Mouse (Mus musculus): ENCODE results near the gene Rpf2. TPM values are rescaled to one million over a fixed set of nuclear protein-coding genes. Genes with fewer than 3 reads are reported as not detected.

Gene Rpf2
- polyA plus RNA-seq, 1 experiment from 2014 or later: 35.5 TPM

GRCm38 (mm10) chr10:40271216-40271615, 24.4 kb upstream of the Rpf2 start:
- no peaks in the 10 kb centered on the region for H3K27me3 ChIP-seq
- H3K9me3 ChIP-seq (replicated peaks): no peaks in the 10 kb centered on the region
- H3K9ac ChIP-seq: no peak overlapping the region
- 89% methylated on average over 3 of the region's 3 CpGs for WGBS
- H3K36me3 ChIP-seq: no peaks in the 10 kb centered on the region
- no peak overlapping the region for H3K4me3 ChIP-seq
- 0 out of 2 replicates have a peak, but pooled peaks cover 3% of the 10 kb centered on the region for H3K4me1 ChIP-seq (replicated peaks)
- ATAC-seq (replicated peaks; ENCODE audit: insufficient number of reproducible peaks, insufficient read depth, low FRiP score, low read depth): no peak
- no peak overlapping the region for H3K27ac ChIP-seq
- H3K4me2 ChIP-seq: no peak overlapping the region

GRCm38 (mm10) chr10:40264920-40265319, 18.1 kb upstream of the Rpf2 start:
- Histone ChIP-seq H3K4me2 (no peak overlapping the region), H3K9ac (no peak overlapping the region), H3K4me3 (no peak overlapping the region), H3K4me1 (replicated peaks) (no peaks in the 10 kb centered on the region), H3K27me3 (no peaks in the 10 kb centered on the region), H3K27ac (no peak overlapping the region), H3K36me3 (no peaks in the 10 kb centered on the region), H3K9me3 (replicated peaks) (no peaks in the 10 kb centered on the region)
- ATAC-seq (replicated peaks; ENCODE audit: insufficient number of reproducible peaks, insufficient read depth, low FRiP score, low read depth): no peak
- 82% methylated on average over 3 of the region's 3 CpGs for WGBS

DNA sequence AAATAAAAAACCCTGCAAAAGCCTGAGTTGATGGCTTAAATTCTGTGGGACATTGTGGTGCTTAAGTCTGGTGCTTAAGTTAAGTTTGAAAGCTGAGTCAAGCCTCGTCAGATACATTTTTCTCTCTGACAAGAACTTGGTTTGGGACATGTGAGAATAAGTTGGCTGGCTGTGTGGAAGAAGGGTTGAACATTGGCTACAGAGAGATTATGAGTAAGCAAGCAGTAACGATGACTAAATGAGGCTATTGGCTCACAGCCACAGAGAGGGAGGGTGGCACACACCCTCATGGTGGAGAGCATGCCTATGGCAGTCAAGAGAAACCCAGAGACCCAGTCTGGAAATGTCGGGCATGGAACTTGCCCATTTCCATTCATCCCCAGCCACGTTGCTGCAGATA, 16.9 kb upstream of the Rpf2 start:
- H3K36me3 ChIP-seq: no peaks in the 10 kb centered on the region
- no peak overlapping the region for H3K9ac ChIP-seq
- H3K4me1 ChIP-seq (replicated peaks): 0 out of 2 replicates have a peak, but pooled peaks cover 9% of the 10 kb centered on the region
- H3K4me2 ChIP-seq: no peak overlapping the region
- H3K27ac ChIP-seq: no peak overlapping the region
- H3K4me3 ChIP-seq: no peak overlapping the region
- no peak for ATAC-seq (replicated peaks; ENCODE audit: insufficient number of reproducible peaks, insufficient read depth, low FRiP score, low read depth)
- 74% methylated on average over 4 of the region's 4 CpGs for WGBS
- no peaks in the 10 kb centered on the region for H3K9me3 ChIP-seq (replicated peaks)
- no peaks in the 10 kb centered on the region for H3K27me3 ChIP-seq

DNA sequence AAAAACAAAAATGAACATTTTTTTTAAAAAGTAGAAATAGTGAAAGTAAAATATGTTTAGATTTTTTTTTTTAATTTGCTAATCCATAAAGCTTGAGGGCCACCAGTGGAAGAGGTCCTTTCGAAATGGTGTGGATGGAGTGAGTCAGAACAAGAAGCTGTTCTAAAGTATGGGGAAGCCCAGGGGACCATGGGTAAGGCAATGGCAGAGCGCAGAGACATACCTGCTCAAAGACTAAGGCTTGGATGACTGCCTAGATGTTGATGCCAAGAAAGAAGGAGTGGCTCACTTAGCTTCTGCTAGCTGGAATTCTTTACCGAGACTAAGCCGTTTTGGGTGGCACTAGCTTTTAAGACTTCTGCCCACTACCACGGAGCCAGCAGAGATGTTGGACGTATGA, 15.4 kb upstream of the Rpf2 start:
- Histone ChIP-seq H3K9ac (no peak overlapping the region), H3K9me3 (replicated peaks) (no peaks in the 10 kb centered on the region), H3K4me3 (no peak overlapping the region), H3K4me1 (replicated peaks) (0 out of 2 replicates have a peak, but pooled peaks cover 10% of the 10 kb centered on the region), H3K27ac (no peak overlapping the region), H3K27me3 (no peaks in the 10 kb centered on the region), H3K36me3 (no peaks in the 10 kb centered on the region), H3K4me2 (no peak overlapping the region)
- 87% methylated on average over 6 of the region's 6 CpGs for WGBS
- no peak for ATAC-seq (replicated peaks; ENCODE audit: insufficient number of reproducible peaks, insufficient read depth, low FRiP score, low read depth)

GRCm38 (mm10) chr10:40260305-40260704, 13.5 kb upstream of the Rpf2 start:
- Histone ChIP-seq H3K27ac (no peak overlapping the region), H3K9ac (no peak overlapping the region), H3K4me1 (replicated peaks) (peaks cover 18% of the 10 kb centered on the region), H3K9me3 (replicated peaks) (no peaks in the 10 kb centered on the region), H3K27me3 (no peaks in the 10 kb centered on the region), H3K4me2 (no peak overlapping the region), H3K36me3 (no peaks in the 10 kb centered on the region), H3K4me3 (no peak overlapping the region)
- no peak for ATAC-seq (replicated peaks; ENCODE audit: insufficient number of reproducible peaks, insufficient read depth, low FRiP score, low read depth)
- WGBS: 53% methylated on average over 5 of the region's 5 CpGs

GRCm38 (mm10) chr10:40259542-40259941, 12.7 kb upstream of the Rpf2 start:
- 11% methylated on average over 8 of the region's 8 CpGs for WGBS
- Histone ChIP-seq H3K36me3 (no peaks in the 10 kb centered on the region), H3K9me3 (replicated peaks) (no peaks in the 10 kb centered on the region), H3K4me1 (replicated peaks) (peaks cover 18% of the 10 kb centered on the region), H3K4me3 (no peak overlapping the region), H3K27ac (no peak overlapping the region), H3K27me3 (no peaks in the 10 kb centered on the region), H3K4me2 (peak overlapping the region; percentile 65; the same call in 1 of the 2 replicates), H3K9ac (no peak overlapping the region)
- no peak for ATAC-seq (replicated peaks; ENCODE audit: insufficient number of reproducible peaks, insufficient read depth, low FRiP score, low read depth)

DNA sequence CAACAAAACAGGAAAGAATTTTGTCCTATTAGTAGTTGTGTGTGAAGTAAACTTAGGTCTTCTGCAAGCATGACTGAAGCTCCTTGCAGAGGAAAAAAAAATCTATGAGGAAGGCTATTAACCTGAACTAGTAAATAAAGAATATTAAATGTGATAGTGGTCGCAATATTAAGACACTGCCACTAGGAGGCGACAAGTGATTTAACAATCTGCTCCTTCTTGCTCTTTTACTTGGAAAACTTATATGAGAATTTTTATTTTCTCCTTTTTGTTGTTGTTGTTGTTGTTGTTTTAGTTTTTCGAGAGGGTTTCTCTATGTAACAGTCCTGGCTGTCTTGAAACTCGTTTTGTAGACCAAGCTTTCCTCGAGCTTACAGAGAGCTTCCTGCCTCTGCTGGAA, 12.1 kb upstream of the Rpf2 start:
- H3K4me1 ChIP-seq (replicated peaks): peaks cover 18% of the 10 kb centered on the region
- H3K9ac ChIP-seq: peak overlapping the region; percentile 44; the same call in 1 of the 2 replicates
- H3K9me3 ChIP-seq (replicated peaks): no peaks in the 10 kb centered on the region
- 3% methylated on average over 5 of the region's 5 CpGs for WGBS
- H3K27ac ChIP-seq: peak overlapping the region; percentile 87
- peak overlapping the region; percentile 65 for H3K4me2 ChIP-seq
- ATAC-seq (replicated peaks; ENCODE audit: insufficient number of reproducible peaks, insufficient read depth, low FRiP score, low read depth): no peak
- H3K4me3 ChIP-seq: peak overlapping the region; percentile 82
- H3K36me3 ChIP-seq: peaks cover 4% of the 10 kb centered on the region; the same call in 1 of the 2 replicates
- no peaks in the 10 kb centered on the region for H3K27me3 ChIP-seq

DNA sequence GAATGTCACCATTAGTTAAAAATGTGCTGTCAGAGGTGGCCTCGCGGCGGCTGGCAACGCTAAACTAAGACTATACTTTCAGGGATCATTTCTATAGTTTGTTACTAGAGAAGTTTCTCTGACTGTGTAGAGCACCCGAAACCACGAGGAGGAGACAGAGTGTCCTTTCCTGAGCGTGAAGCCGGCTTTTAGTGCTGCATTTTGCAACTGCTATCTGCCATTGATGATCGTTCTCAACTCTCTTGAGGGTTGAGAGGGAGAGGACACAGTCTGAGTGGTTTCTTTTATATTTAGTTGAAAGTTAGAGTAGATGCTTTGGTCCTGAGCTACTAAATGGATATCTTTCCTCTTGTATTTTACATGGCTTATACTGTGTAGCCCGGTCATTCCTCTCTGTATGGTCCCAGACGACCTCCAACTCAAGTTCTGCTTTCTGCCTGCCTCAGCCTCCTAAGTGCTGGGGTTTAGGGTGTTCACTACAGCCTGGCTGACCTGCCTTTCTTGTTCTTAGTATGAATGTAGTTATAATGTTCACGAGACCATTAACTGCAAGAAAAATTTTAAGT, 11.6 kb upstream of the Rpf2 start:
- no peaks in the 10 kb centered on the region for H3K9me3 ChIP-seq (replicated peaks)
- WGBS: 0% methylated on average over 12 of the region's 12 CpGs
- peak; percentile 73 for ATAC-seq (replicated peaks; ENCODE audit: insufficient number of reproducible peaks, insufficient read depth, low FRiP score, low read depth)
- H3K9ac ChIP-seq: peak overlapping the region; percentile 44; the same call in 1 of the 2 replicates
- peak overlapping the region; percentile 65 for H3K4me2 ChIP-seq
- no peaks in the 10 kb centered on the region for H3K27me3 ChIP-seq
- peaks cover 18% of the 10 kb centered on the region for H3K4me1 ChIP-seq (replicated peaks)
- peak overlapping the region; percentile 87 for H3K27ac ChIP-seq
- peak overlapping the region; percentile 82 for H3K4me3 ChIP-seq
- peaks cover 9% of the 10 kb centered on the region for H3K36me3 ChIP-seq

GRCm38 (mm10) chr10:40257414-40258255, 10.8 kb upstream of the Rpf2 start, which contains the start of gene Gtf3c6:
Gtf3c6 (minus strand) TSS chr10:40258108.
- H3K27ac ChIP-seq: peak within 1 kb of the TSS; percentile 87
- peaks cover 16% of the 10 kb centered on the region for H3K36me3 ChIP-seq
- H3K4me3 ChIP-seq: peak within 1 kb of the TSS; percentile 82
- peak within 1 kb of the TSS; percentile 65 for H3K4me2 ChIP-seq
- no peaks in the 10 kb centered on the region for H3K9me3 ChIP-seq (replicated peaks)
- WGBS: under 1% methylated on average over 43 of the region's 43 CpGs
- peaks cover 18% of the 10 kb centered on the region for H3K4me1 ChIP-seq (replicated peaks)
- ATAC-seq (replicated peaks; ENCODE audit: insufficient number of reproducible peaks, insufficient read depth, low FRiP score, low read depth): peak; percentile 68
- no peaks in the 10 kb centered on the region for H3K27me3 ChIP-seq
- H3K9ac ChIP-seq: peak within 1 kb of the TSS; percentile 89

- peak; percentile 69 for ATAC-seq (replicated peaks; ENCODE audit: insufficient number of reproducible peaks, insufficient read depth, low FRiP score, low read depth)
- Histone ChIP-seq H3K27me3 (no peaks in the 10 kb centered on the region), H3K36me3 (peaks cover 23% of the 10 kb centered on the region), H3K4me2 (peak overlapping the region; percentile 65), H3K4me1 (replicated peaks) (peaks cover 18% of the 10 kb centered on the region), H3K4me3 (peak overlapping the region; percentile 82), H3K27ac (peak overlapping the region; percentile 87), H3K9me3 (replicated peaks) (no peaks in the 10 kb centered on the region), H3K9ac (peak overlapping the region; percentile 89)
- WGBS: 5% methylated on average over 5 of the region's 5 CpGs
Observed at GRCm38 (mm10) chr10:40256716-40257115, 9.9 kb upstream of the Rpf2 start.

GRCm38 (mm10) chr10:40250969-40251368, 4.1 kb upstream of the Rpf2 start:
- H3K27ac ChIP-seq: no peak overlapping the region
- H3K4me2 ChIP-seq: no peak overlapping the region
- no peak overlapping the region for H3K9ac ChIP-seq
- H3K4me1 ChIP-seq (replicated peaks): no peaks in the 10 kb centered on the region
- no peak overlapping the region for H3K4me3 ChIP-seq
- peaks cover 48% of the 10 kb centered on the region for H3K36me3 ChIP-seq
- 63% methylated on average over 6 of the region's 6 CpGs for WGBS
- no peaks in the 10 kb centered on the region for H3K27me3 ChIP-seq
- ATAC-seq (replicated peaks; ENCODE audit: insufficient number of reproducible peaks, insufficient read depth, low FRiP score, low read depth): no peak
- no peaks in the 10 kb centered on the region for H3K9me3 ChIP-seq (replicated peaks)

Data from heart, embryonic 15.5 days (tissue).